Mouse (Mus musculus) thymus, postnatal 36 days (tissue): Measurements from ENCODE around the gene B4galnt1.
"Not testable (repeated sequence)": the region's sequence is repeated elsewhere in the genome, so short reads cannot be mapped to it uniquely, and the experiment has no call there.

Experiments used
- DNase-seq, 2 experiments: peaks; one replicate each; pipeline ENCODE4 v3.0.0; 2022; ENCODE audit warnings: mixed read lengths in 2 of 2

The B4galnt1 gene

DNA sequence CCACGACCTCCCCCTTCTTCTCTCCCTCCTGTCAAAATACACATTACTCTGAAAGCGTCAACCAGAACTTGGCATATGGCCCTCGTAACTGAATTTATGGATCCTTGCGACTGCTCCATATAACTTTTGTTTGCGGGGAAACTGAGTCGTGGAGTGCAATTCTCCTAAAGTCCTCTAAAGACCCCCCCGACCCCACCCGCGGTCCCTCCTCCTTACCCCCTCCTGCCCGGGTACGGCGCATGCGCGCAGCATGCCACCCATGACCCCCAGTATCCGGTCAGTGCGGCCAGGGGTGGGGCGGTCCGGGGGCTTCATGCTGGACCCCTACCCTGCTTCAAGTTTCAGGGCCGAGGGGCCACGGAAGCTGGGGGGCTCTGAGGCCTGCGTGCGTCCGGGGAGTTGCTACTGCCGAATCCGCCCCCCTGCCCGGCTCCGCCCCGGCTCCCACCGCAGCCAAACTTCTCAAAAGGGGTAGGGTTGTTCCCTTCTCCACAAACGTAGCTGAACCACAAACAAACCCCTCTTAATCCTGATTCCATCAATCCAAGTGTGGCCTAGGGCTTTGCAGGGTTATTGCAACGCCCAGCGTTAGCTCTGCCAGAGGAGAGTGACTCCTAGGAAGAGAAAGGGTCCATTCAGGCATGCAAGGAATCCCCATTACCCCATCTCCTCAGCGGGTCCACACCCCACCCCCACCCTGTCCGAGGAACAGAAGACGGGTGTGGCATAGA is 24.8 kb downstream of the B4galnt1 start, which contains the start of gene Arhgef25:
Gene Arhgef25, minus strand, starts transcription at position 433 of the 731 bp plus-strand sequence.
- DNase-seq = peak; percentile 5 to 30

DNA sequence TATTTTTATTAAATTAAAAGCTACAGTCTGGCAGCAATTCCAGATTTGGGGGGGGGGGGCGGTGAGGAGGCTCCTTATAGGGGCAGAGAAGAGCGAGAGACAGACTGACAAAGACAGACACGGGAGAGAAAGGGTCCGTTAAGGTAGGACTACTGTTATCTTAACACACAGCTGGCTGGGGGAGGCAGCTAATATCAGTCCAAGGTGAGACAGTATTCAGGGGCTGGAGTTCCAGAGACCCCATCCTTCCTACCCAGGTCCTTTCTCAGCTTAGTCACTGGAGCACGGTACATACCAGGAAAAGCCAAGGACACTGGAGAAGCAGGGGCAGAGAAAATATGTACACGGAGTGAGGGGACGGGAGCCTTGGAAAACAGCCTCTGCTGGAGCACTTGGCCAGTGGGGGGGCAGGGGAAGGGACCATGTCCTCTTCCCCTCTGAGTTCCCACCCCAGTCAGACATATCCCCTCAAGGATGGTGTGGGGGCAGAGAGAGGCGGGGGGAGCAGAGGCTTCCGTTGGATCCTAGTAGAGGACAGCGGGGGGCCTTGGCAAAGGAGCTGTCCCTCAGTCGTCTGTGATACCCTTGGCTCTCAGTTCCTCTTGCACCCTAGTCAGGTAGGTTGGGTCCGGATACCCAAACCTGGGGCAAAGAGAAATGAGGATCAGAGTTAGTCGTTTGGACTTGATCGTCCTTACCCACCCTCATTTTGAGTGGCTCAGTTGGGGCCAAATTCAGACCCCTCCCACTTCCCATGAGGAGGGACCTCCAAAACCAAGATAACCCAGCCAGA is 25.6 kb downstream of the B4galnt1 start:
- DNase-seq = peak in 1 of 2 experiments; percentile 3

DNA sequence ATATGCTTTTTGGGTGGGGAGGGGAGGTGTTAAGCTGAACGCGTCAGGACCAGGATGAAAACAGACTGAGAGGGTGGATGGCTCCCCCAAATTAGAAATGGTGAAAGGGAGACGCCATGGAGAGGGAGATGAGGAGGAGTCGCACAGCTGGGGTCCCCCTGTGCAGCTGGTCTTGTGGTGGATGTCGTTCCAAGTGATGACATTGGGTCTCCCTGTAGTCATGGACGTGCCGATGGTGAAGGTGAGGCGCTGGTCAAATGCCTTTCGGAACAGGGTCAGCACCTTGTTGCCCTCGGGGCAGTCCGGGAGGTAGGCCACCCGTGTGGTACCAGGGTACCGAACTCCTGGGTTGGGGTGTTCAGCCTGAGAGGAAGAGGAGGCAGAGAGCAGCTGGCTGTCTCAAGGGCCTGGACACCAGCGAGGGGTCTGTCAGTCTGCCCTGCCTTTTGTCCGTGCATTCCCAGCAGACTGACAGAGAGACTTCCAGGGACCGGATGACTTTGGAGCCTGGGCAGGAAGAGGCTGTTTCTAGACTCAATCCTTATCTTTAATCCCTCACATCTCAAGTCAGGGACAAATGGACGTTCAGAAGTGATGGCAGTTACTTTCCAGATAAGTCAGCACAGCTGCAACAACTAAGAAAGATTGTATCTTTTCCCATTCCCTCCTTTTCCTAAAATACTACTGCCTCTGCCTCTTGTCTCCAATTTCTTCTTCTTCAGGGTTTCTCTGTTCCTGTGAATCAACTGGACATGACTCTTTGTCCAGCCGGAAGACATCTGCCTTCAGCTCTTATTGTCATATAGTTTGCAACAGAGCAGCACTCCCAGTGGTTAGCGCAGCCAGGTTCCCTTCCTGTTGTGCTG is 26.4 kb downstream of the B4galnt1 start:
- peak in 1 of 2 experiments; percentile 5 for DNase-seq

DNA sequence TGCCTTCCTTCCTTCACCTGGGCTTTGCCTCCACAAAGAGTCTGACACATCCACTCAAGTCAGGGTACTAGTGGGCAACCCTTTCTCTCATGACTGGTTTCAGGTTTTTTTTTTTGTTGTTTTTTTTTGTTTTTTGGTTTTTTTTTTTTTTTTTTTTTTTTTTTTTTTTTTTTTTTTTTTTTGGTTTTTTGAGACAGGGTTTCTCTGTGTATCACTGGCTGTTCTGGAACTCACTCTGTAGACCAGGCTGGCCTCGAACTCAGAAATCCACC is 27.0 kb downstream of the B4galnt1 start:
- DNase-seq = not testable (repeated sequence)

DNA sequence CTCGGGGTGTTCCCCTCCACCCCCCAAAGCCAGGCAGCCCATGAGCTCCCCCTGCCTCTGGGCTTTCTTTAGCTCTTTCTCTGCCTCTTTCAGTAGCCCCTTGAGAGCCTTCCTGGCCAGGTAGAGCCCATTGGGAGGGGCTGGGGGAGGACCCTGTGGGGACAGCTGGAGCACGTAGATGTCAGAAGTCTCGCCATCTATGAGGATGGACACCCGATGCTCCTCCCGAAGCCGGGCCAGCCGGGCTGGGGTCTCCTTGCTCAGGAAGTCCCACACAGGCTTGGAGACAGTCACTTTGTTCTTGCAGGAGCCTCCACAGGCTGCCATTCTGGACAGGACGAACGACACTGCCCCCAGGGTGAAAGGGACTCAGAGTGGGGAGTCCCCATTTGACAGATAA is 28.0 kb downstream of the B4galnt1 start:
- no peak for DNase-seq

DNA sequence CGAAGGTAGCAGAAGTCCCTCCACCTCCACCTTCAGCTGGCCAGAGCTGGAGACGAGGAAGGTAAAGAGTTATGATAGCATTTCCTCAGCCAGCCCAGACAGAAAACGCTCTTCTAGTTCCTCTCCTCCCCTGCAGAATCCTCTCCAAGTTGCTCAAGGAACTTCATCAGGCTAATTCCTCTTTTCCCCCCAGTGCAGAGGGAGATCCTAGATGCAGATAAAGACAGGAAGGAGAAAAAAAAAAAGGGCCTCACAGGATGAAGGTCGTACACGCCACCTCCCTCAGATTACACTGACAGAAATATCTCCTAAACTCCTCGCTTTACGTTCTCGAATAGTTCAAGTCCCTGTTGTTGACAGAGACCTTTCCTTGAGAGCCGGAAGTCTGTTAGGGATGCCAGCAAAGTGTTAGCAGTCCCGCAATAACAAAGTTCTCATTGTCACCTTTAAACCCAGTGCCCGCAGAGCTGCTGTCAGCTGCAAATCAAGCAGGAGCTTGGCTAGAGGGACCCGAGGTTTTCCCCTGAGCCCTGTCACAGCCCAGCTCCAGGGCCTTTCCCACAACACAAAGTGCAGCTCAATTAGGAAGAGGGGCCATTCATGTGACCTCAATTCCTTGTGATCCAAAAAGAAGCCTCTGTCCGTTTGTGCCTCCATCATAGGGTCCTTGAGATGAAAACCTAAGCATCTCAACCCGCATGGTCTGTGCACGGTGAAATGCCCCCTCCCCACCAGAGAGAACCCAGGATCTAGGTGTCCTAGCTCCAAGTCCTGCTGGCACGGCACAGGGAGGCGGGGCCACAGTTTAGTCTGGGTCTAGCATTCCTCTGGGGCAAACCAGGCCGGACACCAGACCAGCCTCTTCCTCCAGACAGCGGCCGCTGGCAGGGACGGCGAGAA is 29.7 kb downstream of the B4galnt1 start:
- peak; percentile 19 to 38 for DNase-seq

DNA sequence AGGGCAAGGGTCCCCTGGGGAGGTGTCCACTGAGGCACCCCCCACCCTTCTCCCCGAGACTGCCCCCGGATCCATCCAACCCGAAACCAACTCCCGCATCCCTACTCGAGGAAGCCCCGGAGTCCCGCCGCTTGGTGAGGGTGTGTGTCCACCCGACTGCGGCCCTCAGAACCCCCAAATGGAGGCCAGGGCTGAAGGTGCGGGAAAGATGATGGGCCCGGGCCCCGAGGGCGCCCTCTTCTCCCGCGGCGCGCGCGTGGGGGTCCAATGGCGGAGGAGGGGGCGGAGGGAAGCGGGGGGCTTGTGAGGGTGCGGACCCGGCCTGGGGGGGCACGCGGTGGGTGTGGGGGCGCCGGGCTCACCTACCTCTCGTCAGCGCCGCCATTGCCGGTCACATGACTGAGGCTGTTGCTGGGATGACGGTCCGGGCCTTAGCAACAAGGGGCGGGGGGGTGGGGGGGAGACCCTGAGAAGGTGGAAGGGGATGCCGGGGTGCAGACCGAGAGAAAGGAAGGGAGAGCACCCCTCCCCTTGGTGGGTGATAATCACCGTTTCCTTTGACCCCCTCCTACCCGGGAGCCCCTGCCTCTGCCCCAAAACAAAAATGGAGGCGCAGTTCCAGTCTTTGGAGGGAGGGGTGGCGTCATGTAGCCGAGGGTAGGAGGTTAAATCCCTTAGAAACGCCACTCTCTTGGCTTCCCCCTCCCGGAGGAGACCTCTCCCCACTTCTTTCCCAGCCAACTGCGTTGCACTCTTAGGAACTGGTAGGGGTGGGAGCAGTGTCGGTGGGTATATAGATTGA is 30.5 kb downstream of the B4galnt1 start, which contains the start of gene Dtx3:
Gene Dtx3, minus strand, starts transcription at position 401 of the 802 bp plus-strand sequence.
- peak; percentile 44 to 65 for DNase-seq

DNA sequence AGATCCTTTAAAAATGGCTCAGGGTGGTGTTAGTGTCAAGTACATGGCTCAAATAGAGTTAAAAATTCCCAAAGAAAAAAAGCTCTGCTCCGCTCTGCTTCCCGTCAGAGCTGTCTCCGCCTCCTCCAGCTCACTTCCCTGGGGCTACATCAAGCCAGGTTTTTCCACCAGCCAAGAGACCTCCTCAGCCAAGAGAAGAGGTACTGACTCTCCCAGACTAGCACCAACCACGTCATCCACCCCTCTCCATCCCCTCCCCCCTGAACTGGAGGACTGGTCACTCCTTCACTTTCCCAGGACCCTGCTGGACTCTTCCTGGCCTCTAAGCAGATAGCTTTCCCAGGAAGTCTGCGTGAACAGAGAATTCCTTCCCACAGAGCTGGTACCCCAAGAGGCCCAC is 31.4 kb downstream of the B4galnt1 start:
- no peak for DNase-seq

DNA sequence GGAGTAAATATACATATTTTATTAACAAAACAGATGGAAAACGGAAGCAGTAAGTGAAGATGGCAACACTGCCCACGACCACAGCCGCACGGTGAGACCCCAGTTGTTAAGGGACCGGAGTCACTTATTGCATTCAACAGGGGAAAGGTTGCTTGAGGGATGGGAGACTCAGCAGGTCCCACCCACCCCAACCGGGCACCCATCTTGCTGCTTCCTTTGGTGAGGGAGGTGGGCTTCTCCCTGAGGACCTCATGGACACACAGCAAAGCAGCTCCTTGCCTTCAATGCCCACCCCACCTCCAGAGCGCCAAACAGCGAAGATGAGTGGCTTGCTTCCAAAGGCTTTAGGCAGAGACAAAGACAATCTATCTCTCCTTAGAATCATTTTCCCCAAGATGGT is 32.1 kb downstream of the B4galnt1 start:
- DNase-seq = no peak

DNA sequence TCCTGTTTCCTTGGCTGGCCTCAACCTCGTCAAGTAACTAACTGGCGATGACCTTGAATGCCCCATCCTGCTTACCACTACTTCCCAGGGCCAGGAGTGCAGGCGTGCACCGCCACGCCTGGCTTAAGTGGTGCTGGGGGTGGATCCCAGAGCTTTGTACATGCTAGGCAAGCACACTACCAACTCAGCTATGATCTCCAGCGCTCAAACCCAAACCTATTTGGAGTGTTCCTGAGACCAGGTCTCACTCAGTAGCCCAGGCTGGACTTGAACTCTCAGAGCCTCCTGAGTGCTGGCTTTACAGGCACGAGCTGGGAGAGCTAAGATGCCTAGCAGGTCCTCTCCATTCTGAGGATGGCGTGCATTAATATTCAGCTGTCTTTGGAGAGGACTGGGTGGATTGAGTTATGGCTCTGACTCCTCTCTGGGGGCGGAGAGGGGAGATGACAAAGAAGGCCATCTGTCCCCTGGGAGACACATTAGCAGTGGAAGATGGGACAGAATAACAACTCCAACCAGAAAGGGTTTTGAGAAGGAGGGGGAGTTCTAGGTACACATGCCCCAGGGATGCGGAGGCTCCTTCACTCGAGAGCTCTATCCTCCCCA is 32.6 kb downstream of the B4galnt1 start:
- DNase-seq = no peak

DNA sequence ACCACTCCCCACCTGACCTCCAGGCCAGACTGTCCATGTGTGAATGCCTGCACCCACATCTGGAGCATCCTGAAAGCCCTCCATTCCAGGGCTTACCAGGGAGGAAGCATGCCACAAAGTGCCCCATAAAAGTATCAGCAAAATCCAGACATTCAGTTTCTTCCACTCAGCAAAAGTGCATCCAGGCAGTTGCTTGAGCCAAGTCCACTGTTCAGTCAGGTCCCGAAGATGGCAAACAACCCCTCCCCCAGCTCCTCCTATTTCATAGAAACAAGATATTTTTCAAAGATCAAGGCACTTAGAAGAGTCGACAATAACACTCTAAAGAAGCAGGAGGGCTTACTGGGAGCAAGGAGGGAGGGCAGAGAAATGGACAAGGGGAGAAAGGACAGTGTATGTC is 33.5 kb downstream of the B4galnt1 start:
- no peak for DNase-seq

DNA sequence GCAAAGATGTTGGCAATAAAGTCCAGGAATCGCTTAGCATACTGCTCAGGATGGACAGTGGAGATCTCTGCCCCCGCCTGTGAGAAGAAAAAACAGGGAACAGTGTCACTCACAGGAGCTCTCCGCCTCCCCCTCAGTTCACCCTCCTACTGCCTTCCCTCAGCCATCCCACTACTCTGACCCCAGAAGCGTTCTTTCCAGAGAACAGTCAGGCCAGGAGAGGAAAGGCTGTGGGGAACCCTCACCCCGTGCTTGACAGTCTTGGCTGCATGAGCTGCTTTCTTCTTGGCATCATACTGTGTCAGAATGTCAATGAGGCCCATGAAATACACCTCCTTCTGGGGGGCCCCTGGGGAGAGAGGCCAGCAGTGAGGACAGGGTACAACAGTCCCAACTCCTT is 34.0 kb downstream of the B4galnt1 start:
- DNase-seq = no peak

DNA sequence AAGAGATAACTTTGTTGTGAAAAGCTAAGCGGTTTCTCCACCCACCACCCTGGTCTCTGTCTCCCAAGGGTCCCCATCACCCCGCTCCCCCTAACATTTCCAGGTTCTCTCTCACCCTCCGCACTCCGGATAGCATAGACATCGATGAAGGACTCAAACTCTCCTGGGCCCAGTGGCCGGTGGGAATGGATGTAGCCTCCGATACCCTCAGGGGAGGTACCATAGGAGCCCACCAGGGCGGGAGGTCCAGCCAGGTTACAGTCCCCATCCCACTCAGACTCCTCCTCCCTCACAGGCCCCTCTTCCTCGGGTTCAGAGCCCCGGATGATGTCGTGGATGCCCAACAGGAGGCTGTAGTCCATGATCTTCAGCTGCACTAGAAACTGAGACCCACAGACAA is 34.4 kb downstream of the B4galnt1 start:
- no peak for DNase-seq

DNA sequence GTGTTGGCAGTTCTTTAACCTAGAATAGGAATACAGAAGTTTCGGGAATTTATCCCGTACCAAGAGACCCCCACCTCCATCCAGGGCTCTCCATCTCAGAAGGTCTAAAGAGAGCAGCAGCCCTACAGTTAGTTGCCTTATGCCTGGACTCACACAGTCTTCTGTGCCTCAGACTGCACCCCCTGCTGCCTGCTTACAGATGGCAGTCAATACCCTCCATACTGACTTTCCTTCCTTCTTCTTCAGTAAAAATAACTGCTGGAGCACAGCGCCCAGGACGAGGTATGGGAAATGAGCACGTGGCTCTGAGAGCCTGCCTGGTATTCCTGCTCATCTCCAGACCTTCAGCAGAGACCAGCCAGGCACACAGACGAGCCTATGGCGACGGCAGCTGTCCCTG is 35.3 kb downstream of the B4galnt1 start:
- no peak for DNase-seq

DNA sequence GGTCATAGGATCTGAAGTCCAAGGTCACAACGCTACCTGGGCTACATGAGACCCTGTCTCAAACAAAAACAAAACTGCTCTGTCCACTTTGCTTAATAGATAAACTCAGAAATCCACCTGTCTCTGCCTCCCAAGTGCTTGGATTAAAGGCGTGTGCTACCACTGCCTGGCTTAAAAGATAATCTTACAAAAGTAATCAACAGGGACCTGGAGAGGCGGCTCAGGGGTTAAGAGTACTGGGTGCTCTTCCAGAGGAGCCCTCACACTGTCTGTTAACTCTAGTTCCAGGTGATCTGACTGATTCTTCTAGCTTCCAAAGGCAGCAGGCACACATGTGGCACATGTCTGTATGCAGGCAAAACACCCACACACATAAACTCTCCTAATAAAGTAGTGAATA is 38.1 kb downstream of the B4galnt1 start:
- no peak for DNase-seq

DNA sequence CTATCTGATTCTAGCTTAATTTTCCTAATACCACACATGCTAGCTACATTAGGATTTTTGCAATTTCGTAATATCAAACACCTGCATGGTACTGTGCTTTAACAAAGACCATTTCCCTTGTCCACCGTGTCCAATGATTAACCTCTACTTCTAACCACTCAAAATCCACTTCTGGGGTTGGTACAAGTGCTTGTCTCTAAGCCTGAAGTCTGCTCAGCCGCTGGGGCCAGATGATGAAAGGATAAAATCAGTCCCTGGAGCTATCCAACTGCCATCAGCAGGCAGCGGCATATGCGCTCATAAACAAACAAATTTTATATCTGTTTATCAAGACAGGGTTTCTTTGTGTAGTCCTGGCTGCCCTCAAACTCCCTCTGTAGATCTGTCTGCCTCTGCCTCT is 39.6 kb downstream of the B4galnt1 start:
- no peak for DNase-seq

DNA sequence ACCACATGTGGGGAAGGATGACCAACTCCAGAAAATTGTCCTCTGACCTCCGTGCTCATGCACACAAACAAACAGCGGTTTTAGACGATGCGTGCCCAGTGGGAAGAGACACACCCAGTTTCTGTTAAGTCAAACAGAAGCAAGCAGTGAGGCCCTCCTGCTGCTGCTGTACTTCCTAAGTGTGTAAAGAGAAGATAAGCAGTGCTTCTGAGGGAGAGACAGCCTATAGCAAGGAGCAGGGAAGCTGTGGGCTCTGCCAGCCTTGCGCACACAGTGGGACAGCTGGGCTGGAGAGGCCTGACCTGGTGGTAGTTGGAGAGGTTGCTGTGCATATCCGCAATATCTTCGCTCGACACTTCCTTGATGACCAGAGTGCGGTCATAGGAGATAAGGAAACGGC is 40.3 kb downstream of the B4galnt1 start:
- no peak for DNase-seq

DNA sequence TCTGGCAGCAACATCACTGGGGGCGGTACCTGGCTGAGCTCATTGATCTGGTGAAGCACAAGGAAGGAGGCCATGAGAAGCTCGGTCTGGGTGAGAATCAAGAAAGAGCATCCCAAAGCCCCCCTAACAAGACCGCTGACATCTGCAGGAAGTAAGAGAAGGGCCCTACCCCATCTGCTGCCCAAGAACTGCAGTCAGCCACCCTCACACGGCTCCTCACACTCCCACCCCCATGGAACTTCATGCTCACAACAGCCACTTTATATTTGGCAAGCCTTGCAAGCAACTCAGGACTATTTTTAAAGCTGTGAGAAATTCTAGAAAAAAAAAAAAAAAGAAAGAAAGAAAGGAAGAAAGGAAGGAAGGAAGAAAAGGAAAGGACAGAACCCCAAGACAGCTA is 43.9 kb downstream of the B4galnt1 start:
- DNase-seq = no peak

DNA sequence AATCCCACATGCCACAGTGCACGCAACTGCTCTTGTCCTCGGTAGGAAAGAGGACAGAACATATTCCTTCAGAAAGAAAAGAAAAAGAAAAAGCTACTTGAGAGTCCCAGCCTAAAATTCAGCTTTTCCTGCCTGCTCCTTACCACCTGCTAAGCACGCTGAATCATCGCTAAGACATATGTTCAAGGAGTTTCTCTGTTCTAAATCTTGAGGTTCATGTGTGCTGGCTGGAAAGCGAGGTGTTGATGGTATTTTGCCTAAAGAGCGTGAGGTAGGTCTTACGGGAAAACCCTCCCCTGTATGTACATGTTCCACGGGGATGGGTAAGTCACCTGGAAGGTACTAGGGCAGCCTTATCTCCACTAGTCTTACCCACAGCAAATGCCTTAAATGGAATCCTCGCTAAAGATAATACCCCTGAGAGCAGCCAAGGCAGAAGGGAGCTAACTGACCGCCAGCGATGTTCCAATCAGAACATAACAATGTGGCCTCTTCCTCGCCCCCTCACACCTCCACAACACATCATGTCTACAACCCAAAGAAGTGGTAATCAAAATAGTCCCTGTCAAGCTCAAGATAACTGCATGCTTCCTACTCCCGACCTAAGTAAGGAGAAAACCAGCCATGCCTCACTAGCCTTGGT is 45.0 kb downstream of the B4galnt1 start:
- no peak for DNase-seq

DNA sequence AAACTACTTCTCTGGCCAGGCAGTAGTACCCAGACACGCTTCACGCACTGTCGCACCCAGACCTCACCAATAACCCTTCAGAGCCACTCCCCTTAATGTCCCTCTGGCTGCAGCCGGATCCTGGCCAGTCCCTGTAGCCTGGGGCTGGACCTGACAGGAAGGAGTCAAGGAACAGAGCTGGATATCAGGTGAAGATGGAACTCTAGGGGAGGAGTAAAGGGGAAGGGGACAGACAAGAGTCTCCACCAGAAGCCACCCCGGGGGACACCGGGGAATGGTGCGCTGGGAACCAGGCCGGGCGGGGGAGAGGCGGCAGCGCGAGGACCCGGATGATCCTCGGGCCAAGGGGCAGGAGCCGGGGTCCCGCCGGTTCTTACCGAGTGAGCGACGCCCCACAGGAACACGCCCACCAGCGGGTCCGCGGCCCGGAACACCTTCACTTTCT is 46.0 kb downstream of the B4galnt1 start:
- no peak for DNase-seq
